Mouse (Mus musculus) testis, adult 2 months (tissue): ENCODE results near the gene Ssna1.

Experiments
- CTCF ChIP-seq: fragments of 200-500 bp; IDR thresholded peaks from 2 replicates; pipeline ENCODE4 v1.5.1; 2012; ENCODE audit warnings: low read depth, mild to moderate bottlenecking, inconsistent platforms, low read length, moderate library complexity; ENCODE audit not compliant: control insufficient read depth, insufficient read depth, insufficient replicate concordance
- POLR2A ChIP-seq: fragments of 200-500 bp; IDR thresholded peaks from 2 replicates; pipeline ENCODE4 v1.6.1; 2012; ENCODE audit warnings: low read depth, mild to moderate bottlenecking, inconsistent platforms, low read length, moderate library complexity; ENCODE audit not compliant: control insufficient read depth

- TF ChIP-seq POLR2A: 0 out of 2 replicates have a peak, but pooled peaks have one; percentile 2
- TF ChIP-seq CTCF: no peak
Observed at GRCm38 (mm10) chr2:25290101-25290815, 18.0 kb upstream of the Ssna1 start.
